ENCODE assay signal across 1 mouse cellular context in the genomic region with DNA sequence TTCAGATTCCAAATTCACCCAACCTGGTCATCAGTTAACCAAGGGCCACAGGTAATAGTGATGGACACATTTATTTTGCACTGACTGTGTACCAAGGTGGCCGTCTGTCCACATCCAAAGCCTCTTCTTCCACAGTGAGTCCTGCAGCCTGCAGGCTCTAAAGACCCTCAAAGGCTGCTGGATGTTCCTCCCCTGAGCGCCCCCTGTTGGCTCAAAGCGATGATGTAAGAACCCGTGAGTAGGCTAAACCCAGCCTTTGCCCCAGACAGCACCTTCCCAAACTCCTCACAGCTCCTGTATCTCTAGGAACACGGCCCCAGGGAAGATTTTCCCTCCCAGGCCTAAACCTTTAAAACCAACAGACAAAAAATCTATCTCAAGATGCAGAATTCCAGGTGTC.
TF ChIP-seq lines count a peak whose summit lies in the region.

No protein-coding gene starts in this region.

TF ChIP-seq in MEL, 35 proteins besides CTCF, POLR2A, EP300 and RAD21:
- TF ChIP-seq CHD2 (IDR thresholded peaks at IDR 0.05; ENCODE audit: low read length), result no peak
- TF ChIP-seq TAL1 (IDR thresholded peaks at IDR 0.05; ENCODE audit: low read length), result no peak
- no peak for TF ChIP-seq MYC (IDR thresholded peaks at IDR 0.05; ENCODE audit: low read depth, low read length)
- TF ChIP-seq ZKSCAN1 (IDR thresholded peaks at IDR 0.05; ENCODE audit: low read depth, low read length), result no peak
- peak; percentile 33; the same call in 1 of the 2 replicates for TF ChIP-seq ZC3H11A (IDR thresholded peaks at IDR 0.05; ENCODE audit: low read depth, low read length)
- peak; percentile 75 for TF ChIP-seq SMC3 (IDR thresholded peaks at IDR 0.05; ENCODE audit: low read depth, low read length)
- TF ChIP-seq MAFK (IDR thresholded peaks at IDR 0.05; ENCODE audit: borderline replicate concordance, low read depth, low read length), result no peak
